Mouse (Mus musculus): ENCODE measurements around the gene Tnfrsf8.
"Not testable (repeated sequence)": the region's sequence is repeated elsewhere in the genome, so short reads cannot be mapped to it uniquely, and the experiment has no call there.

Gene Tnfrsf8

GRCm38 (mm10) chr4:145306422-145306821 lies 8.5 kb downstream of the Tnfrsf8 start:
- no peak for DNase-seq

- not testable (repeated sequence) for DNase-seq
These were observed 9.2 kb downstream of the Tnfrsf8 start for GRCm38 (mm10) chr4:145305661-145306362.

GRCm38 (mm10) chr4:145304109-145304508 lies 10.9 kb downstream of the Tnfrsf8 start:
- no peak for DNase-seq

GRCm38 (mm10) chr4:145302106-145302505 lies 12.9 kb downstream of the Tnfrsf8 start:
- DNase-seq: no peak

- no peak for DNase-seq
These were observed 14.6 kb downstream of the Tnfrsf8 start for GRCm38 (mm10) chr4:145300210-145300927.

- no peak for DNase-seq
These were observed 15.6 kb downstream of the Tnfrsf8 start for GRCm38 (mm10) chr4:145299355-145299754.

GRCm38 (mm10) chr4:145298846-145299245 lies 16.1 kb downstream of the Tnfrsf8 start:
- no peak for DNase-seq

- peak; percentile 44 for DNase-seq
These were observed 19.2 kb downstream of the Tnfrsf8 start for GRCm38 (mm10) chr4:145295589-145296300.

- DNase-seq: no peak
These were observed 20.4 kb downstream of the Tnfrsf8 start for GRCm38 (mm10) chr4:145294588-145294987.

- peak; percentile 80 for DNase-seq
These were observed 28.4 kb downstream of the Tnfrsf8 start for GRCm38 (mm10) chr4:145286369-145287120.

- DNase-seq: no peak
These were observed 30.3 kb downstream of the Tnfrsf8 start for GRCm38 (mm10) chr4:145284675-145285074.

- no peak for DNase-seq
These were observed 31.5 kb downstream of the Tnfrsf8 start for GRCm38 (mm10) chr4:145283441-145283840.

- no peak for DNase-seq
These were observed 34.0 kb downstream of the Tnfrsf8 start for GRCm38 (mm10) chr4:145280966-145281365.

GRCm38 (mm10) chr4:145278724-145279370 lies 36.1 kb downstream of the Tnfrsf8 start:
- DNase-seq: no peak

GRCm38 (mm10) chr4:145278231-145278630 lies 36.7 kb downstream of the Tnfrsf8 start:
- DNase-seq: no peak

GRCm38 (mm10) chr4:145276368-145277249 lies 38.4 kb downstream of the Tnfrsf8 start:
- no peak for DNase-seq

GRCm38 (mm10) chr4:145274887-145275286 lies 40.1 kb downstream of the Tnfrsf8 start:
- no peak for DNase-seq

GRCm38 (mm10) chr4:145273923-145274322 lies 41.0 kb downstream of the Tnfrsf8 start:
- no peak for DNase-seq

- no peak for DNase-seq
These were observed 42.2 kb downstream of the Tnfrsf8 start for GRCm38 (mm10) chr4:145272763-145273162.

GRCm38 (mm10) chr4:145271634-145272033 lies 43.3 kb downstream of the Tnfrsf8 start:
- DNase-seq: no peak

GRCm38 (mm10) chr4:145270136-145270535 lies 44.8 kb downstream of the Tnfrsf8 start:
- no peak for DNase-seq

Measured in retina, postnatal 1 day (tissue).